Mouse (Mus musculus) limb, embryonic 14.5 days (tissue): Measurements from ENCODE around the gene Cdc37. TPM values are rescaled to one million over a fixed set of nuclear protein-coding genes. Genes with fewer than 3 reads are reported as not detected.
A peak's percentile ranks its signal among the peaks of the same experiment; 100 is the strongest.

Experiments
- ATAC-seq: fragments of 200-750 bp; cut with Nextera tagmentation; 2 replicates; pipeline ENCODE4 v1.8.0; 2017; ENCODE audit warnings: low read depth, moderate number of reproducible peaks, moderate TSS enrichment; ENCODE audit not compliant: low FRiP score
- DNase-seq: peaks from one replicate; pipeline ENCODE4 v3.0.0-alpha.2; 2015; ENCODE audit warnings: low spot score
- H3K27ac ChIP-seq: fragments of 300-500 bp; sonication (generic); replicated peaks from 2 replicates; pipeline ENCODE4 v1.5.1; 2014; ENCODE audit warnings: low read depth, mild to moderate bottlenecking, low read length, moderate library complexity, mixed read lengths
- H3K27me3 ChIP-seq: fragments of 300-500 bp; sonication (generic); 2 replicates; pipeline ENCODE4 v1.6.1; 2014; ENCODE audit warnings: low read length, mixed read lengths; ENCODE audit not compliant: control insufficient read depth, insufficient read depth
- H3K36me3 ChIP-seq: fragments of 300-500 bp; sonication (generic); 2 replicates; pipeline ENCODE4 v1.6.1; 2014; ENCODE audit warnings: mild to moderate bottlenecking, low read length, moderate library complexity, mixed read lengths; ENCODE audit not compliant: control insufficient read depth, insufficient read depth
- H3K4me1 ChIP-seq: fragments of 300-500 bp; sonication (generic); 2 replicates; pipeline ENCODE4 v1.6.1; 2014; ENCODE audit warnings: antibody characterized with exemption, low read length, mixed read lengths; ENCODE audit not compliant: control insufficient read depth, insufficient read depth
- H3K4me2 ChIP-seq: fragments of 300-500 bp; sonication (generic); replicated peaks from 2 replicates; pipeline ENCODE4 v1.6.1; 2014; ENCODE audit warnings: low read depth, mild to moderate bottlenecking, low read length, moderate library complexity; ENCODE audit not compliant: severe bottlenecking
- H3K4me3 ChIP-seq: fragments of 300-500 bp; sonication (generic); replicated peaks from 2 replicates; pipeline ENCODE4 v1.5.1; 2014; ENCODE audit warnings: low read length
- H3K9ac ChIP-seq: fragments of 300-500 bp; sonication (generic); 2 replicates; pipeline ENCODE4 v1.6.1; 2014; ENCODE audit warnings: mild to moderate bottlenecking, low read depth, low read length, moderate library complexity; ENCODE audit not compliant: severe bottlenecking
- H3K9me3 ChIP-seq: fragments of 300-500 bp; sonication (generic); 2 replicates; pipeline ENCODE4 v1.6.1; 2016; ENCODE audit warnings: low read length; ENCODE audit not compliant: control insufficient read depth
- POLR2A ChIP-seq: fragments of 200-500 bp; IDR thresholded peaks from 2 replicates; pipeline ENCODE4 v1.8.0; 2012; ENCODE audit warnings: inconsistent platforms, mild to moderate bottlenecking, moderate library complexity, borderline replicate concordance; ENCODE audit not compliant: insufficient read depth, insufficient read length; ENCODE audit errors: extremely low read depth
- WGBS: fragments of 180-500 bp; shearing (Covaris S2); extraction: QIAGEN DNeasy Blood & Tissue Kit; methylation state at CpG from one replicate; pipeline ENCODE4 v1.1.7; 2014; 5-methylcytosine and 5-hydroxymethylcytosine counted together
- polyA plus RNA-seq, 2 experiments: library from polyadenylated mRNA; depleted of rRNA in 1 of 2; stranded (reverse) in 1 of 2; unstranded in 1 of 2; fragments of >200 nt; fragmentation: Nextera tagmentation in 1 of 2; extraction: Ambion mirVana in 1 of 2; gene quantifications; 2 replicates each; pipeline versions ENCODE4 v1.2.1 to v1.2.3; 2012 to 2014

Cdc37 gene
- polyA plus RNA-seq, 2 experiments: 257 to 292 TPM

DNA sequence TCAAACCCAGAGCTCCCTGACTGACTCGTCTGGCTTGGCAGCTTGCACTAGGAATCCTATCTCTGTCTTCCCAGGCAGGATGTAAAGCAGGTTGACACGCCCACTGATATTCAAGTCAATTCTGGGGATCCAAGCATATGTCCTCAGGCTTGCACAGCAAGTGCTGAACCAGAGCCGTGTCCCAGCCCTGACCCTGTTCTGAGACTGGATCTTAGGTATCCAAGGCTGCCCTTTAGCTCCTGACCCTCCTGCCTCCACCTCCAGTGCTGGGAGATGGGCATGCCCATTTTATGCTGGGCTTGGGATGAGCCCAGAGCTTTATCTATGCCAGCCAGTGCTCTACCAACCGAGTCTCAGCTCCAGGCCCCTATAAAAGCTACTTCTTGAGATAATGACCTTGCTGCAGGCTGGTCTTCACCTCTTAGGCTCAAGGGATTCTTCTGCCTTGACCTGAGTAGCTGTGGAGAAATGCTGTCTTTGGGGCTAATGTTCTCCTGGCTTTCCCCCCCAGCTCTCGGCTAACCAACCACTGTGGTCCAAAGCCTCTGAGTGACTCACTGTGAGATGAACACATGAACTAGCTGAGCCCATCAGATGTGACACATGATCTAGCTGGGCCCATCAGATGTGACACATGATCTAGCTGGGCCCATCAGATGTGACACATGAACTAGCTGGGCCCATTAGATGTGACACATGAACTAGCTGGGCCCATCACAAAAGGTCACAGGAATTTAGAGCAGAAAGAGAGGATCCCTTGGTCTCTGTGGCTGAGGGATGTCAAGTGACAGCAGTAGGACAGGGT lies 43.8 kb downstream of the Cdc37 start:
- no peak overlapping the region for H3K4me2 ChIP-seq
- ATAC-seq: no peak
- no peak for TF ChIP-seq POLR2A
- H3K4me1 ChIP-seq: no peaks in the 10 kb centered on the region
- no peaks in the 10 kb centered on the region for H3K27me3 ChIP-seq
- H3K9ac ChIP-seq: no peak overlapping the region
- WGBS: 72% methylated on average over 5 of the region's 5 CpGs
- DNase-seq: no peak
- no peak overlapping the region for H3K27ac ChIP-seq
- H3K4me3 ChIP-seq: no peak overlapping the region
- peaks cover 3% of the 10 kb centered on the region; the same call in 1 of the 2 replicates for H3K36me3 ChIP-seq
- no peaks in the 10 kb centered on the region for H3K9me3 ChIP-seq

DNA sequence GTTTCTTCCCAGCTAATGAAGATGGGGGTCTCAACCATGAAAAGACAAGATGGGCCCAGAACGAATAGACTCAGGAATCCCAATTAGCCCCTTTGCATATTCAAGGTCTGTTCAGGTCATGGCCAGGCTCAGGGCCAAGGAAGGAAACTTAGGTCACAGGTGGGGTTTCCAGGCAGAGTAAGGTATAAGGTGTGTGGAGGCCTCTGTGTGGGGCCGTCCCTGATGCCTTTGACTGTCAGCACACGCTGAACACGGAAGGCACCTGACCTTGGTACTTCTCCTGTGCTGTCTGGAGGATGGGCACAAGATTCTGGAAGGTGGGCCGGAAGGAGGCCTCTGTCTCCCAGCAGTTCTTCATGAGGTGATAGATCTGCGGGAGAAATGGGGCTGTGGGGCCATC lies 45.0 kb downstream of the Cdc37 start:
- WGBS: 81% methylated on average over 6 of the region's 6 CpGs
- H3K4me3 ChIP-seq: no peak overlapping the region
- no peaks in the 10 kb centered on the region for H3K4me1 ChIP-seq
- no peak overlapping the region for H3K4me2 ChIP-seq
- no peaks in the 10 kb centered on the region for H3K27me3 ChIP-seq
- no peak for TF ChIP-seq POLR2A
- no peaks in the 10 kb centered on the region for H3K9me3 ChIP-seq
- no peak overlapping the region for H3K9ac ChIP-seq
- no peak overlapping the region for H3K27ac ChIP-seq
- H3K36me3 ChIP-seq: peaks cover 3% of the 10 kb centered on the region; the same call in 1 of the 2 replicates
- ATAC-seq (no peak), DNase-seq (no peak)

DNA sequence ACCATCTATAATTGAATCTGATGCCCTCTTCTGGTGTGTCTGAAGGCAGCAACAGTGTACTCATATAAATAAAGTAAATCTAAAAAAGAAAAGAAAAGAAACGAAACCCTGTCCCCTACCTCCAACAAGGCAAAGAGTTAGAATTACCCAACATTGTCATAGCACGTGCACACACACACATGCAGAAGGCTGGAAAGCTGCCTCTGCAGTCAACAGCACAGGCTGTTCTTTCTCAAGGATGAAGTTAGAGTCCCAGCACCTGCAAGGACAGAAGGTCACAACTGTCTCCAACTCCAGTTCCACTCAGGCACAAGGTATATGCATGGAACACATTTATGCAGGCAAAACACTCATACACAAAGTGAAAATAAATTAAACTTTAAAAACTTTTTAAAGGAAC lies 47.7 kb downstream of the Cdc37 start:
- no peaks in the 10 kb centered on the region for H3K9me3 ChIP-seq
- no peak overlapping the region for H3K4me3 ChIP-seq
- no peak overlapping the region for H3K27ac ChIP-seq
- H3K4me2 ChIP-seq: no peak overlapping the region
- no peak for TF ChIP-seq POLR2A
- ATAC-seq: no peak
- no peak for DNase-seq
- H3K4me1 ChIP-seq: no peaks in the 10 kb centered on the region
- no peaks in the 10 kb centered on the region for H3K27me3 ChIP-seq
- H3K36me3 ChIP-seq: 0 out of 2 replicates have a peak, but pooled peaks cover 3% of the 10 kb centered on the region
- no peak overlapping the region for H3K9ac ChIP-seq
- WGBS: 93% methylated on average over 2 of the region's 2 CpGs

DNA sequence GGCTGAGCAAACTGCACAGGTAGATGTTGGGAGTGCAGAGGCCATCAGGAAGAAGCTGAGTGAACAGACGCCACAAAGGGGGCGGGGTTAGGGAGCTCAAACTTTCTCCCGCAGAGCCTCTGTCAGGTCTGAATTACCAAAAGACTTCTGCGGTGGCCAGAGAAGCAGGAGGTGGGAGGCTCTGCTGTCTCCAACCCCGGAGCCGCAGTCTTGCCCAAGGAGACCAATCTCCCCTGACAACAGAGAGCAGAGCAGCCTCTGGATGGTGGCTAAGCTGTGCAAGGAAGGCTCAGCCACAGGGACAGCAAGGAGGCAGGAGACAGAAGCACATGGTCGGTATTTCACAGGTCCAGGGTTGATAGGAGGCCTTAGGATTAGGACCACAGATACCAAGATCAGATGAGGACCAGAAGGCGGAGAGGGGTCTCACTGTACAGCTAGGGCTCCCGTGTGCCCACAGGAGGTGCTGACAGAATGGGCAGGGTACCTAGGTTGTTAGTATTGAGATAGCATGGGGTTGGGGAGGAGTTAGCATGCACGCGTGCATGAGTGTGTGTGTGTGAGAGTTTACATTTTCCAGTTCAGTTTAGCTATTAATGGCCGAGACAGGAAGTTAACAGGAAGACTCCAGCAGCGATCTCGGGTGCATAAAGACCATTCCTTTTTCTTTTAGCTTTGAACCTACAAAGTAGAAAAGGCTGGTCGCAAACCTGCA lies 49.2 kb downstream of the Cdc37 start:
- Histone ChIP-seq H3K4me1 (no peaks in the 10 kb centered on the region), H3K9ac (0 out of 2 replicates have a peak overlapping the region, but pooled peaks have one; percentile 31), H3K27me3 (no peaks in the 10 kb centered on the region), H3K36me3 (no peaks in the 10 kb centered on the region), H3K4me3 (no peak overlapping the region), H3K9me3 (no peaks in the 10 kb centered on the region), H3K4me2 (no peak overlapping the region), H3K27ac (no peak overlapping the region)
- ATAC-seq (no peak), DNase-seq (no peak)
- WGBS: 47% methylated on average over 15 of the region's 15 CpGs
- TF ChIP-seq POLR2A: no peak

DNA sequence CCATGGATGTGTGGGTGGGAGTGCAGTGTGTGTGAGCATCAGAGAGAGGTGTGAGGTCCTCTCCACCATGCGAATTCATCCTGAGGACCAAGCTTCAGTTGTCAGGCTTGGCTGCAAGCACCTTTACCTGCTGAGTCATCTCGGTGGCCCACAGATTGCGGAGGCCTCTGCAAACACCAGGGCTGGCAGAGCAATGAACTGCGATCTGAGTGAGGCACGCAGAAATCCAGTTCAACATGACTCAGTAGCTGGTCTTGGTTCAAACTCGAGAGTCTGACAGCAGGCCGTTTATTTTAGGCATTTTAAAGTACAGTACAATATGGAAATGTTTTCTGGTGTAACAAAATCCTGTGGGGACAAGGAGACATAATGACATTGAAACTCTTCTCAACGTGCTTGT lies 52.0 kb downstream of the Cdc37 start:
- Histone ChIP-seq H3K9ac (no peak overlapping the region), H3K4me1 (no peaks in the 10 kb centered on the region), H3K36me3 (no peaks in the 10 kb centered on the region), H3K27ac (no peak overlapping the region), H3K4me3 (no peak overlapping the region), H3K27me3 (no peaks in the 10 kb centered on the region), H3K4me2 (no peak overlapping the region), H3K9me3 (no peaks in the 10 kb centered on the region)
- no peak for DNase-seq
- ATAC-seq: no peak
- WGBS: 79% methylated on average over 8 of the region's 8 CpGs
- TF ChIP-seq POLR2A: no peak
